7 mouse cellular contexts compared by ENCODE assay signal in genomic region chr17:28016056-28016797, GRCm38 (mm10).
DNase-seq lines count a peak whose midpoint lies in the region; ATAC-seq lines count a peak whose summit lies in the region.

No protein-coding gene starts in this region.

- H3K9ac ChIP-seq in heart, embryonic 14.5 days (ENCODE audit: low read length): peak overlapping the region; percentile 46

- ATAC-seq in heart, embryonic 14.5 days (ENCODE audit: insufficient number of reproducible peaks, insufficient read depth, low FRiP score, low read depth): no peak

- H3K27ac ChIP-seq in heart, embryonic 14.5 days (replicated peaks in 1 of 2; ENCODE audit: control insufficient read depth in 1 of 2, insufficient read depth in 1 of 2, low read depth in 2 of 2, low read length in 2 of 2): peak overlapping the region; percentile 79 to 84

- H3K36me3 ChIP-seq in heart, embryonic 14.5 days (ENCODE audit: control insufficient read depth, insufficient read depth, low read length): no peaks in the 10 kb centered on the region

- WGBS in heart, embryonic 14.5 days: 64% methylated on average over 8 of the region's 8 CpGs

- no peak overlapping the region for H3K4me3 ChIP-seq in heart, embryonic 14.5 days (ENCODE audit: control insufficient read depth in 1 of 2, insufficient read depth in 1 of 2, low read depth in 1 of 2, low read length in 2 of 2)

- no peak overlapping the region for H3K4me2 ChIP-seq in heart, embryonic 14.5 days (ENCODE audit: low read length)

- intact Hi-C loops in gastrocnemius, postnatal 14 days (cut with DNase I; ENCODE audit: low total_unique reads): no loop called here

- H3K9me3 ChIP-seq in heart, embryonic 14.5 days (ENCODE audit: control insufficient read depth, low read length): no peaks in the 10 kb centered on the region

- no peaks in the 10 kb centered on the region for H3K27me3 ChIP-seq in heart, embryonic 14.5 days (ENCODE audit: control insufficient read depth, insufficient read depth, low read length)

- peak; percentile 91 for DNase-seq in adrenal gland, adult 2 months
- peak; percentile 84 for DNase-seq in brain, adult 2 months (ENCODE audit: low read depth, low spot score)
- peak; percentile 74 for DNase-seq in kidney, postnatal 10 days
- DNase-seq in lung, postnatal 36 days: peak; percentile 85
- no peak for DNase-seq in right cerebral cortex, postnatal 10 days (ENCODE audit: low spot score in 2 of 2)
- no peak for DNase-seq in gastrocnemius, postnatal 14 days

- H3K4me1 ChIP-seq in heart, embryonic 14.5 days (ENCODE audit: control insufficient read depth in 2 of 2, insufficient read depth in 2 of 2, low read length in 2 of 2): peaks cover 42 to 61% of the 10 kb centered on the region in 2 experiments

Comparison
In these comparisons a context has a peak if more than half of its experiments do, and no peak if none do; other contexts are left out.
1. DNase-seq: peak in adrenal gland, adult 2 months (single experiment), brain, adult 2 months (single experiment), kidney, postnatal 10 days (single experiment) and lung, postnatal 36 days (single experiment); none in right cerebral cortex, postnatal 10 days (0 of 2) and gastrocnemius, postnatal 14 days (single experiment).